Mouse (Mus musculus) stomach, embryonic 15.5 days (tissue): ENCODE measurements around the gene Acp5. TPM values are rescaled to one million over a fixed set of nuclear protein-coding genes. Genes with fewer than 3 reads are reported as not detected.
"Not testable (repeated sequence)": the region's sequence is repeated elsewhere in the genome, so short reads cannot be mapped to it uniquely, and the experiment has no call there.

Source experiments
- ATAC-seq: fragments of 200-750 bp; cut with Nextera tagmentation; 2 replicates; pipeline ENCODE4 v1.8.0; 2017; ENCODE audit warnings: low read depth, moderate number of reproducible peaks, moderate TSS enrichment; ENCODE audit not compliant: insufficient read depth, low FRiP score
- H3K27ac ChIP-seq: fragments of 300-500 bp; sonication (generic); 2 replicates; pipeline ENCODE4 v1.5.1; 2015; ENCODE audit warnings: mild to moderate bottlenecking, inconsistent platforms
- H3K27me3 ChIP-seq: fragments of 300-500 bp; sonication (generic); replicated peaks from 2 replicates; pipeline ENCODE4 v1.6.1; 2015; ENCODE audit warnings: inconsistent platforms
- H3K36me3 ChIP-seq: fragments of 300-500 bp; sonication (generic); 2 replicates; pipeline ENCODE4 v1.6.1; 2015; ENCODE audit warnings: inconsistent platforms
- H3K4me1 ChIP-seq: fragments of 300-500 bp; sonication (generic); 2 replicates; pipeline ENCODE4 v1.6.1; 2015; ENCODE audit warnings: inconsistent platforms
- H3K4me2 ChIP-seq: fragments of 300-500 bp; sonication (generic); 2 replicates; pipeline ENCODE4 v1.6.1; 2015; ENCODE audit warnings: mild to moderate bottlenecking, inconsistent platforms
- H3K4me3 ChIP-seq: fragments of 300-500 bp; sonication (generic); replicated peaks from 2 replicates; pipeline ENCODE4 v1.5.1; 2015; ENCODE audit warnings: inconsistent platforms
- H3K9ac ChIP-seq: fragments of 300-500 bp; sonication (generic); 2 replicates; pipeline ENCODE4 v1.6.1; 2015; ENCODE audit warnings: inconsistent platforms
- H3K9me3 ChIP-seq: fragments of 300-500 bp; sonication (generic); 2 replicates; pipeline ENCODE4 v1.6.1; 2016; ENCODE audit warnings: inconsistent platforms
- WGBS: fragments of 180-500 bp; shearing (Covaris S2); methylation state at CpG from one replicate; pipeline ENCODE4 v1.1.7; 2015; 5-methylcytosine and 5-hydroxymethylcytosine counted together
- polyA plus RNA-seq: library from polyadenylated mRNA; unstranded; fragments of >200 nt; fragmentation: Nextera tagmentation; extraction: Ambion mirVana; gene quantifications from 2 replicates; pipeline ENCODE4 v1.2.1, GENCODE M21; 2015

The Acp5 gene
- polyA plus RNA-seq, 1 experiment from 2014 or later = 38.3 TPM

- H3K27ac ChIP-seq = peak within 1 kb of the TSS; percentile 93
- no peaks in the 10 kb centered on the region for H3K27me3 ChIP-seq
- under 1% methylated on average over 65 of the region's 65 CpGs for WGBS
- H3K9me3 ChIP-seq = no peaks in the 10 kb centered on the region
- peak; percentile 98 for ATAC-seq
- peaks cover 7% of the 10 kb centered on the region; the same call in 1 of the 2 replicates for H3K4me1 ChIP-seq
- H3K9ac ChIP-seq = peak within 1 kb of the TSS; percentile 89
- H3K36me3 ChIP-seq = no peaks in the 10 kb centered on the region; the same call in 1 of the 2 replicates
- peak within 1 kb of the TSS; percentile 72 for H3K4me2 ChIP-seq
- peak within 1 kb of the TSS; percentile 79 for H3K4me3 ChIP-seq
Measured at GRCm38 (mm10) chr9:22156497-22157245, 21.2 kb upstream of the Acp5 start, which contains the start of gene Pigyl. Pigyl (plus strand) TSS chr9:22156846.

- no peak for ATAC-seq
- H3K36me3 ChIP-seq = no peaks in the 10 kb centered on the region; the same call in 1 of the 2 replicates
- no peak overlapping the region for H3K9ac ChIP-seq
- H3K27me3 ChIP-seq = no peaks in the 10 kb centered on the region
- H3K9me3 ChIP-seq = no peaks in the 10 kb centered on the region
- H3K4me3 ChIP-seq = peak overlapping the region; percentile 12; the same call in 1 of the 2 replicates
- 23% methylated on average over 10 of the region's 10 CpGs for WGBS
- H3K27ac ChIP-seq = no peak overlapping the region
- H3K4me2 ChIP-seq = peak overlapping the region; percentile 64; the same call in 1 of the 2 replicates
- H3K4me1 ChIP-seq = peaks cover 7% of the 10 kb centered on the region; the same call in 1 of the 2 replicates
Measured at GRCm38 (mm10) chr9:22155614-22156013, 20.1 kb upstream of the Acp5 start.

DNA sequence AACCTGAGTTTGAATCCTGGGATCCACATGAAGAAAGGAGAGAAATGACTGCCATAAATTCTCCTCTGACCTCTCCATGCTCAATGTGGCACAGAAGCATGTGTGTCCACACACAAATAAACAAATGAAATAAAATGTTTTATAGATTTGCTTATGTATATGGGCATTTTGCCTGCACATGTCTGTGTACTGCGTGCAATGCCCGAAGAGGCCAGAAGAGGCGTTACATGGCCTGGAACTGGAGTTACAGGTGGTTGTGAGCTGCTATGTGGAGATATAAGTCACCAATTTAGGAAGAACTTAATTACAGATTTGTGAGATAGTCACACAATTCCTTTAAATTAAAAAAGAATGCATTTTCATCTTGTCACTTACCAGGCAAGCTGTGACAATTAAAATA is 18.3 kb upstream of the Acp5 start:
- Histone ChIP-seq H3K36me3 (no peaks in the 10 kb centered on the region; the same call in 1 of the 2 replicates), H3K9me3 (no peaks in the 10 kb centered on the region), H3K9ac (no peak overlapping the region), H3K4me2 (no peak overlapping the region), H3K27me3 (no peaks in the 10 kb centered on the region), H3K4me1 (peaks cover 7% of the 10 kb centered on the region; the same call in 1 of the 2 replicates), H3K27ac (no peak overlapping the region), H3K4me3 (no peak overlapping the region)
- whole genome bisulfite sequencing = 87% methylated on average over 3 of the region's 3 CpGs
- no peak for ATAC-seq

DNA sequence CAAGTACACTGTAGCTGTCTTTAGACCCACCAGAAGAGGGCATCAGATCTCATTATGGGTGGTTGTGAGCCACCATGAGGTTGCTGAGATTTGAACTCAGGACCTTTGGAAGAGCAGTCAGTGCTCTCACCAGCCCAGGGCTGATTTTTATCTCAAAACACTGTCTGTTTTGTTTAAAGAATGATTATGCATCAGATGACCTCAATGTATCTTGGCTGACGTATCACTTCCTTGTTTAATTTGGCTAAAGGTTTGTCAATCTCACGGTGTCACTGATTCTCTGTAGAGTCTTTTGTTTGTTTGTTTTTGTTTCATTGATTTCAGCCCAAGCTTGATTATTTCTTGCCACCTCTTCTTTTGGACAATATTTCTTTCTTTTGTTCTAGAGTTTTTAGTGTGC is 15.4 kb upstream of the Acp5 start:
- Histone ChIP-seq H3K4me2 (no peak overlapping the region), H3K27ac (no peak overlapping the region), H3K27me3 (no peaks in the 10 kb centered on the region), H3K36me3 (no peaks in the 10 kb centered on the region), H3K9me3 (no peaks in the 10 kb centered on the region), H3K9ac (no peak overlapping the region), H3K4me1 (no peaks in the 10 kb centered on the region), H3K4me3 (no peak overlapping the region)
- WGBS = 72% methylated on average over 2 of the region's 2 CpGs
- no peak for ATAC-seq

DNA sequence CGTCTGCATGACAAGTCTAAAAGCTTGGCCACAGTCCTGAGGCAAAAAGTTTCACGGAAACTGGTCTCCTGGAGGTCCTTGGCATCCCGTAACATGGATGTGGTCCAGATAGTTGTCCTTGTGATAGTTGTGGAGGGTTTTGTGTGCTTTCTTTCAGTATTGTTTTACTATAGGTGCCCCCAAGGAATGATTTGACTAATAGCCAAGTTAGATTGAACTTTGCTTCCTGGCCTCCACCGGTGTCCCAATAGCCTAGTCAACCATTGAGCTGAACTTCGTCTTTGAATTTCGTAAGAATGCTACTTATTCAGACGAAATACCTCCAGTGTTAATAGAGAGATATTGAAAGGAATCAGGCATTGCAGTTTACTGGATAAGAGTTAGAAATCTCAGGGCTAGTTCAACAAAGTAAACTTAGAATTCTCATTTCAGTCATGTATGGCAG is 14.8 kb upstream of the Acp5 start:
- not testable (repeated sequence) for H3K4me1 ChIP-seq, H3K4me3 ChIP-seq, H3K27me3 ChIP-seq, H3K27ac ChIP-seq, H3K9ac ChIP-seq, H3K36me3 ChIP-seq, H3K9me3 ChIP-seq, ATAC-seq, H3K4me2 ChIP-seq
- 79% methylated on average over 7 of the region's 7 CpGs for WGBS

DNA sequence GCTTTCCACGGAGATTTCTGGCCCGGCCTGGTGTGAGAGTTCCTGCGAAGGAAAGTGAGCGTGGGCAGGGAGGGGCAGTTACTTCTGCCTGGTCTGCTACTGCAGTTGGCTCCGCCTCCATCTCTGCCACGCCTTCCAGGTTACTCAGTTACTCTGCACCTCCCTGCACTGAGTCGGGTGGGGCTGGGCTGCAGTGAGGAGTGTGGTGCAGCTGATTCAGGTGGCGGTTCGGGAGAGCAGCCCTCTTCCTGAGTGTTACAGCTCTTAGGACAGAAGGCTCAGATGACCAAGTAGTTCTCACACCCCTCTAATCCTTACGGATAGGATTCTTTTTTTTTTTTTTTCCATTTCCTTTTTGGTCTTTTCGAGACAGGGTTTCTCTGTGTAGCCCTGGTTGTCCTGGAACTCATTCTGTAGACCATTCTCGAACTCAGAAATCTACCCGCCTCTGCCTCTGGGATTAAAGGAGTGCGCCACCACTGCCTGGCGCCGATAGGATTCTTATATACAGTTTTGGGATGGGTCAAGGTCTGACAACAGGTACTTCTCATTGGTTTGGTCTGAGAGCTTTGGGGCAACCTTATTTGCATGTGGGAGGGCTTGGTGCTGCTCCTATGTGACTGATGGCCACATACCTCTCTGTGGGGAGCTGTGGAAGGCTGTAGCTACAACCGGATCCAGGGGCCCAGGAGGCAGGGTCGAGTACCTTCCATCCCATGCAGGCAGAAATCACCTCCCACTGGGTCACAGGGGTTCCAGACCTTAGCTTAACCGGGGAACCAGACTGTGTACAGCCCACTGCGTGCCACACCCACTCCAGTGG is 14.1 kb upstream of the Acp5 start:
- Histone ChIP-seq H3K9me3 (no peaks in the 10 kb centered on the region), H3K27ac (no peak overlapping the region), H3K36me3 (no peaks in the 10 kb centered on the region), H3K4me3 (no peak overlapping the region), H3K4me1 (no peaks in the 10 kb centered on the region), H3K4me2 (no peak overlapping the region), H3K9ac (no peak overlapping the region), H3K27me3 (no peaks in the 10 kb centered on the region)
- peak; percentile 68; the same call in 1 of the 2 replicates for ATAC-seq
- WGBS = 67% methylated on average over 20 of the region's 20 CpGs

DNA sequence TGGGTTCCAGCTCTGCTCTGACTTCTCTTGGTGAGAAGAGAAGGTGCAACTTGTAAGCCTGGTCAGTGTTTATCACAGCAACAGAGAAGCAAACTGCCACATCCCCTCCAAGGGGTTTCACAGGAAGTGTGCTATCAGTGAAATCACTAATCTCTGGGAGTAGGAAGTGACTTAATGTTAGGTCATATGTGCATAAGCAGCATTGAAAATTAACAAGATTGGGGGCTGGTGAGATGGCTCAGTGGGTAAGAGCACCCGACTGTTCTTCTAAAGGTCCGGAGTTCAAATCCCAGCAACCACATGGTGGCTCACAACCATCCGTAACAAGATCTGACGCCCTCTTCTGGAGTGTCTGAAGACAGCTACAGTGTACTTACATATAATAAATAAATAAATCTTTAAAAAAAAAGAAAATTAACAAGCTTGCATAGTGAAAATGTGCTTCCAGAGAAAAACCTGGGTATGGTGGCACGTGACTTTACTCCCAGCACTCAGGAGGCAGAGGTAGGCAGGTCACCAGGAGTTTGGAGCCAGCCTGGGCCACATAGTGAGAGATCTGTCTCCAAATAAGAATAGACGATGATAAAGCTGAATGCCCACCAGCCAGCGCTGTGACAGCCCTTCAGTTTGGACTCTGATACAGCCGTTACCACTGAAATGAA is 8.9 kb upstream of the Acp5 start:
- 83% methylated on average over 8 of the region's 8 CpGs for WGBS

DNA sequence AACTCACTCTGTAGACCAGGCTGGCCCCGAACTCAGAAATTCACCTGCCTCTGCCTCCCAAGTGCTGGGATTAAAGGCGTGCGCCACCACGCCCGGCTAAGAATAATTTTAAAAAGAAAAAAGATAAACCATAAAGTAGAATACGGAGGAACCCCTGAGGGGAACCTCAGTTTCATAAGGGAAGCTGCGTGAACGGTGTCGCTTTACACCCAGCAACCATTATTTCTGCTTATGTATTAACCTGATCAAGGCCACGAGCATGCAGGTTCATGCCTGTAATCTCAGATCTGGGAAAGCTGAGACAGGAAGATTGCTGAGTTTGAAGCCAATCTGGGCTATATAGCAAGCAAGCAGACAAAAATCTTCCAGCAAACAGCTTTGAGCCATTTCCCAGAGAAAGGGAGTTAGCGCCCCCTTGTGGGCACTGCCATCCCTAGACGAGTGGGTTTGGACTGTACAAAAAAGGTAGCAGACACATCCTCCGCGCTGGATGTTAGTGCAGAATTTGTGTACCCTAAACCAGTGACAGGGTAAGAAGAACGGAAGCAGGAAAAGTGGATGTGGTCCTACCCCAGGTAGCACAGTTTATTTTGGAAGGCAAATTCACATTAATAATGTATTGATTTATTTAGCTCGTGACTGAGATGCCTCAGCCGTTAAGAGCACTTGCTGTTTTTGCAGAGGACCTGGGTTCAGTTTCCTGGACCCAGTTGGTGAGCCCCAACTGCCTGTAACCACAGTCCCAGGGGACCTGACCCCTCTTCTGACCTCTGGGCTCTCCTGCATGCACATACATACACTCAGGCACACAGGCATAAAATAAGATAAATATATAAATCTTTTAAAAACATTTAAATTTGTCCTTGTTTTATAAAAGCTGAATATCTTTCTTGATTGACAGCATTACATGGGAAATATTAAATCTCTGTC is 7.9 kb upstream of the Acp5 start:
- Histone ChIP-seq H3K4me2 (no peak overlapping the region), H3K27ac (no peak overlapping the region), H3K9me3 (no peaks in the 10 kb centered on the region), H3K4me1 (no peaks in the 10 kb centered on the region), H3K36me3 (no peaks in the 10 kb centered on the region), H3K4me3 (no peak overlapping the region), H3K9ac (no peak overlapping the region), H3K27me3 (no peaks in the 10 kb centered on the region)
- ATAC-seq = peak; percentile 68
- 51% methylated on average over 17 of the region's 17 CpGs for whole genome bisulfite sequencing

More for the DNA sequence above, 8.9 kb upstream of the Acp5 start:
- no peak for ATAC-seq
- Histone ChIP-seq H3K9ac (no peak overlapping the region), H3K36me3 (no peaks in the 10 kb centered on the region), H3K9me3 (no peaks in the 10 kb centered on the region), H3K4me1 (no peaks in the 10 kb centered on the region), H3K27ac (no peak overlapping the region), H3K4me3 (no peak overlapping the region), H3K27me3 (no peaks in the 10 kb centered on the region), H3K4me2 (no peak overlapping the region)

- H3K27me3 ChIP-seq = no peaks in the 10 kb centered on the region
- H3K4me3 ChIP-seq = no peak overlapping the region
- WGBS = 85% methylated on average over 5 of the region's 5 CpGs
- H3K4me1 ChIP-seq = no peaks in the 10 kb centered on the region
- no peak overlapping the region for H3K9ac ChIP-seq
- H3K4me2 ChIP-seq = no peak overlapping the region
- H3K36me3 ChIP-seq = no peaks in the 10 kb centered on the region
- no peaks in the 10 kb centered on the region for H3K9me3 ChIP-seq
- no peak overlapping the region for H3K27ac ChIP-seq
- ATAC-seq = no peak
Measured at GRCm38 (mm10) chr9:22139746-22140145, 4.2 kb upstream of the Acp5 start.

DNA sequence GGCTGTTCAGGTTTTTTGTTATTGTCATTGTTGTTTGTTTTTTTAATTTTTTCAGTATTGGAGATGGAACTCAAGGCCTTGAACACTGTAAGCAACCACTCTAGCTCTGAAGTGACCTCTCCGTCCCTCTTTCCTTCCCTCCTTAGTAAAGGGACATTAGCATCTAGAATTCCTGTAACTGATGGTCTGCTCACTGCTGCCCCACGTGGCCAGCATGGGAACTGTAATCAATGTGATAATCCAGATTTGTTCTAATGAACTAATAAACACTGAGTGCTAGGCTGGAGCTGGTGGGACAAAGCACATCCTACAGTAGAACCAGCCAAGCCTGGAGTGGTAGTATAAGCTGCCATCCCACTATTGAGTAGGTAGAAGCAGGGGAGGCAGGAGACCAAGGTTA is 3.0 kb upstream of the Acp5 start:
- H3K9ac ChIP-seq = no peak overlapping the region
- H3K4me2 ChIP-seq = no peak overlapping the region
- no peaks in the 10 kb centered on the region for H3K36me3 ChIP-seq
- no peak for ATAC-seq
- no peak overlapping the region for H3K27ac ChIP-seq
- H3K27me3 ChIP-seq = no peaks in the 10 kb centered on the region
- H3K9me3 ChIP-seq = no peaks in the 10 kb centered on the region
- H3K4me1 ChIP-seq = no peaks in the 10 kb centered on the region
- no peak overlapping the region for H3K4me3 ChIP-seq
- WGBS = 32% methylated on average over 2 of the region's 2 CpGs
